Mouse (Mus musculus) CH12.LX (cell line): Measurements from ENCODE around the gene Arid5b. TPM values are rescaled to one million over a fixed set of nuclear protein-coding genes. Genes with fewer than 3 reads are reported as not detected.

ENCODE experiments used
- DNase-seq: peaks from one replicate; pipeline ENCODE4 v3.0.0-alpha.2; 2013; ENCODE audit errors: extremely low read depth
- H3K27ac ChIP-seq: 2 replicates; pipeline ENCODE4 v1.5.1; 2012; ENCODE audit warnings: low read depth, mild to moderate bottlenecking, control low read depth, moderate library complexity; ENCODE audit not compliant: insufficient read depth
- H3K27me3 ChIP-seq: replicated peaks from 2 replicates; pipeline ENCODE3; 2012; ENCODE audit warnings: inconsistent platforms
- H3K36me3 ChIP-seq, 2 experiments: replicated peaks in 1 of 2; 2 replicates each; pipeline versions ENCODE3 to v1.6.1; 2012; ENCODE audit warnings: inconsistent platforms in 1 of 2, low read length in 1 of 2, mild to moderate bottlenecking in 1 of 2, mixed read lengths in 1 of 2, moderate library complexity in 1 of 2; ENCODE audit not compliant: control insufficient read depth in 1 of 2, insufficient read depth in 1 of 2
- H3K4me1 ChIP-seq, 2 experiments: 2 replicates each; pipeline ENCODE4 v1.6.1; 2012; ENCODE audit warnings: inconsistent platforms in 1 of 2, moderate library complexity in 1 of 2; ENCODE audit not compliant: insufficient read depth in 2 of 2, control insufficient read depth in 1 of 2
- H3K4me2 ChIP-seq: 2 replicates; pipeline ENCODE4 v1.6.1; 2012; ENCODE audit warnings: low read depth, mild to moderate bottlenecking, control low read depth; ENCODE audit not compliant: poor library complexity, insufficient read depth, severe bottlenecking
- H3K4me3 ChIP-seq, 3 experiments: fragments of 150-350 bp in 1 of 3; sonication (generic) in 1 of 3; replicated peaks in 1 of 3; 2 replicates each; pipeline versions ENCODE3 to v1.5.1; 2011 to 2012; ENCODE audit warnings: low read depth in 2 of 3, low read length in 2 of 3, mild to moderate bottlenecking in 2 of 3, moderate library complexity in 2 of 3, control low read depth in 1 of 3, improper control_type of control experiment in 1 of 3, inconsistent platforms in 1 of 3, mixed read lengths in 1 of 3; ENCODE audit not compliant: poor library complexity in 1 of 3
- H3K79me2 ChIP-seq: replicated peaks from 2 replicates; pipeline ENCODE4 v1.6.1; 2012; ENCODE audit warnings: mild to moderate bottlenecking, moderate library complexity; ENCODE audit not compliant: control insufficient read depth, poor library complexity, insufficient read depth, severe bottlenecking; ENCODE audit errors: extremely low read depth
- H3K9ac ChIP-seq: 2 replicates; pipeline ENCODE4 v1.6.1; 2012; ENCODE audit warnings: low read depth, mild to moderate bottlenecking, control low read depth, moderate library complexity; ENCODE audit not compliant: insufficient read depth
- H3K9me3 ChIP-seq: replicated peaks from 2 replicates; pipeline ENCODE3; 2012; ENCODE audit warnings: low read length, inconsistent platforms, mixed read lengths
- BHLHE40 ChIP-seq: IDR thresholded peaks from 2 replicates; pipeline ENCODE4 v1.6.1; 2011; ENCODE audit warnings: mild to moderate bottlenecking, low read depth, low read length, improper control_type of control experiment
- CHD1 ChIP-seq: IDR thresholded peaks from 2 replicates; pipeline ENCODE4 v1.6.1; 2012; ENCODE audit warnings: low read depth, low read length, improper control_type of control experiment, inconsistent platforms
- CHD2 ChIP-seq: IDR thresholded peaks from 2 replicates; pipeline ENCODE4 v1.6.1; 2011; ENCODE audit warnings: low read length, improper control_type of control experiment
- E2F4 ChIP-seq: IDR thresholded peaks from 2 replicates; pipeline ENCODE4 v1.6.1; 2011; ENCODE audit warnings: low read depth, low read length, improper control_type of control experiment; ENCODE audit not compliant: insufficient replicate concordance
- ELF1 ChIP-seq: IDR thresholded peaks from 2 replicates; pipeline ENCODE4 v1.6.1; 2014; ENCODE audit warnings: low read depth, mild to moderate bottlenecking, inconsistent platforms, low read length, improper control_type of control experiment
- EP300 ChIP-seq: IDR thresholded peaks from 2 replicates; pipeline ENCODE4 v1.6.1; 2011; ENCODE audit warnings: low read length, improper control_type of control experiment
- HCFC1 ChIP-seq: IDR thresholded peaks from 2 replicates; pipeline ENCODE4 v1.6.1; 2012; ENCODE audit warnings: low read depth, mild to moderate bottlenecking, inconsistent platforms, low read length, improper control_type of control experiment
- IRF4 ChIP-seq: IDR thresholded peaks from 2 replicates; pipeline ENCODE4 v1.6.1; 2014; ENCODE audit warnings: low read depth, mild to moderate bottlenecking, inconsistent platforms, low read length, improper control_type of control experiment
- KAT2A ChIP-seq: IDR thresholded peaks from 2 replicates; pipeline ENCODE4 v1.6.1; 2012; ENCODE audit warnings: low read length, improper control_type of control experiment, inconsistent platforms; ENCODE audit not compliant: insufficient replicate concordance
- MAX ChIP-seq: IDR thresholded peaks from 2 replicates; pipeline ENCODE4 v1.6.1; 2011; ENCODE audit warnings: low read length, improper control_type of control experiment
- MAZ ChIP-seq: IDR thresholded peaks from 2 replicates; pipeline ENCODE4 v1.6.1; 2012; ENCODE audit warnings: low read depth, mild to moderate bottlenecking, inconsistent platforms, low read length, improper control_type of control experiment, moderate library complexity
- MEF2A ChIP-seq: IDR thresholded peaks from 2 replicates; pipeline ENCODE4 v1.6.1; 2014; ENCODE audit warnings: low read depth, mild to moderate bottlenecking, inconsistent platforms, low read length, improper control_type of control experiment, borderline replicate concordance
- MYC ChIP-seq: IDR thresholded peaks from 2 replicates; pipeline ENCODE4 v1.6.1; 2011; ENCODE audit warnings: low read depth, mild to moderate bottlenecking, improper control_type of control experiment, low read length
- NRF1 ChIP-seq: IDR thresholded peaks from 2 replicates; pipeline ENCODE4 v1.6.1; 2014; ENCODE audit warnings: low read depth, mild to moderate bottlenecking, inconsistent platforms, low read length, improper control_type of control experiment, moderate library complexity
- PAX5 ChIP-seq: IDR thresholded peaks from 2 replicates; pipeline ENCODE4 v1.6.1; 2012; ENCODE audit warnings: low read length, inconsistent platforms, mixed read lengths
- RCOR1 ChIP-seq: conservative IDR thresholded peaks from 2 replicates; pipeline ENCODE4 v1.6.1; 2012; ENCODE audit warnings: low read depth, mild to moderate bottlenecking, inconsistent platforms, low read length, improper control_type of control experiment
- SIN3A ChIP-seq: IDR thresholded peaks from 2 replicates; pipeline ENCODE4 v1.6.1; 2012; ENCODE audit warnings: low read length, improper control_type of control experiment, inconsistent platforms
- SMC3 ChIP-seq: IDR thresholded peaks from 2 replicates; pipeline ENCODE4 v1.6.1; 2011; ENCODE audit warnings: low read depth, low read length, improper control_type of control experiment
- TBP ChIP-seq: conservative IDR thresholded peaks from 2 replicates; pipeline ENCODE4 v1.6.1; 2011; ENCODE audit warnings: low read depth, low read length, improper control_type of control experiment
- TCF12 ChIP-seq: IDR thresholded peaks from 2 replicates; pipeline ENCODE4 v1.6.1; 2014; ENCODE audit warnings: low read depth, mild to moderate bottlenecking, inconsistent platforms, low read length, improper control_type of control experiment
- UBTF ChIP-seq: IDR thresholded peaks from 2 replicates; pipeline ENCODE4 v1.6.1; 2012; ENCODE audit warnings: low read depth, mild to moderate bottlenecking, inconsistent platforms, low read length, improper control_type of control experiment, moderate library complexity
- ZC3H11A ChIP-seq: IDR thresholded peaks from 2 replicates; pipeline ENCODE4 v1.6.1; 2012; ENCODE audit warnings: low read depth, mild to moderate bottlenecking, inconsistent platforms, low read length, improper control_type of control experiment
- ZKSCAN1 ChIP-seq: IDR thresholded peaks from 2 replicates; pipeline ENCODE4 v1.6.1; 2012; ENCODE audit warnings: low read depth, inconsistent platforms, low read length, improper control_type of control experiment, borderline replicate concordance
- dilution Hi-C: fragments of 300-500 bp; cut with MboI; formaldehyde crosslinking; loops from 2 replicates; pipeline ENCODE4 v1.14.3; 2020; ENCODE audit warnings: low sequenced_read_pairs; ENCODE audit not compliant: extremely low pct_unique_long_range_greater_than_20kb, extremely low pct_ligation_motif_present
- in situ Hi-C: fragments of 300-500 bp; cut with MboI; formaldehyde crosslinking; loops from 3 replicates; pipeline ENCODE4 v1.14.3; 2019; ENCODE audit warnings: low sequenced_read_pairs, low pct_ligation_motif_present, low pct_unique_long_range_greater_than_20kb, mixed read lengths
- polyA plus RNA-seq: library from polyadenylated mRNA; unstranded; fragments of >175 nt; gene quantifications from 2 replicates; pipeline ENCODE4 v1.2.1, GENCODE M21; 2012; ENCODE audit warnings: low read depth; ENCODE audit not compliant: insufficient read length
- total RNA-seq, 2 experiments: library from RNA; depleted of rRNA; stranded (reverse); fragments of 300-350 nt in 1 of 2; fragments of >200 nt in 1 of 2; gene quantifications; 2 replicates each; pipeline ENCODE4 v1.2.3; 2012 to 2014

The Arid5b gene
- total and polyA plus RNA-seq, 3 experiments, result 1.1 to 2.6 (median 1.8) TPM

DNA sequence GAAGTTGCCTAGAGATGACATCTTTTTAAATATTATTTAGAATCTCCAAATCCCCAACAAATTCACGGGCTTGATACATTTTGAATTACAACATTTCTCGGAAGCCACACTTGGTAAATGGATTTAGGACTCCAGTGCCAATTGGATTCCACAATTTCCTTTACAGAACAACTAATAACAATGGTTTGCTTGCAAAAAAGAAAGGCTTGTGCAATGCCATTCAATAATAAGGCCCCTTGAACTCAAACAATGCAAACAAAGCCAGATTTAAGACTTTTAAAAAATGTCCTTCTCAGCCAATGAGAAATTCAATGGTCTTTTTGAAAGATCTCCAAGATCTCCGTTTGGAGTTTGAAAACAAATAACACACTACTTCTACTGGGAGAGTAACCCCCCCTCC lies 185.0 kb downstream of the Arid5b start:
- no peak for TF ChIP-seq KAT2A
- no peak for TF ChIP-seq ZC3H11A
- TF ChIP-seq EP300, result no peak
- no peak for TF ChIP-seq PAX5
- TF ChIP-seq SIN3A, result no peak
- TF ChIP-seq MYC, result no peak
- TF ChIP-seq UBTF, result no peak
- no peak for TF ChIP-seq MEF2A
- TF ChIP-seq E2F4, result no peak
- no peak for TF ChIP-seq CHD1
- no peak for TF ChIP-seq MAX
- no peak for TF ChIP-seq SMC3
- TF ChIP-seq ZKSCAN1, result no peak
- no peak for TF ChIP-seq HCFC1
- TF ChIP-seq TBP, result no peak
- TF ChIP-seq IRF4, result no peak
- TF ChIP-seq CHD2, result no peak
- TF ChIP-seq TCF12, result no peak
- TF ChIP-seq NRF1, result no peak
- Histone ChIP-seq H3K4me3 (no peak overlapping the region), H3K27ac (no peak overlapping the region), H3K9ac (no peak overlapping the region), H3K9me3 (no peaks in the 10 kb centered on the region), H3K36me3 (peaks cover 20 to 35% of the 10 kb centered on the region in 2 experiments), H3K4me1 (no peaks in the 10 kb centered on the region), H3K79me2 (no peaks in the 10 kb centered on the region), H3K27me3 (no peaks in the 10 kb centered on the region), H3K4me2 (no peak overlapping the region)
- dilution Hi-C loops, result no loop called here
- DNase-seq, result no peak
- in situ Hi-C loops, result no loop called here

DNA sequence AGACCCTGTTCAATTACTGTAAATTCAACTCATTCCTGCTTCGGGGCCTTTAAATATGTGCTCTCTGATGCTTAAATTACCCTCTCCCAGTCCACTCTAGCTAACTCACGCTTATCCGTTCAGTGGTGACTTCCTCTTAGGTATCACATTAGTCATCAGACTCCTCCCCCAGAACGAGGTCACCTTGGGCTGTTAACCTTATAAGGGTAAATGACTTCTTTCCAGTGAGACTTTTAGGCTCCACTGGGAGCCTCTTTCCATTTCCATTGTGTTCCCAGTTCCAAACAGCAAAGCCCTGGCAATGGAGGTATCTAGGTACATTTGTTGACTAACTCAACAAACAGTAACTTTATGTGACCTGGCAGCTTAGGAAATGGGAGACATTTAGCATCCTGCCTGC lies 186.7 kb downstream of the Arid5b start:
- Histone ChIP-seq H3K4me1 (no peaks in the 10 kb centered on the region), H3K36me3 (peaks cover 8 to 19% of the 10 kb centered on the region in 2 experiments), H3K27me3 (no peaks in the 10 kb centered on the region), H3K4me2 (no peak overlapping the region), H3K79me2 (no peaks in the 10 kb centered on the region), H3K4me3 (no peak overlapping the region), H3K9me3 (no peaks in the 10 kb centered on the region)
- no peak for DNase-seq
- in situ Hi-C loops, result no loop called here
- no peak for TF ChIP-seq ELF1
- TF ChIP-seq RCOR1, result no peak
- TF ChIP-seq MAZ, result no peak
- TF ChIP-seq ZC3H11A, result no peak
- TF ChIP-seq BHLHE40, result no peak
- TF ChIP-seq, all 38 proteins: peak for 0
- dilution Hi-C loops, result no loop called here
- no peak overlapping the region for H3K9ac ChIP-seq
- H3K27ac ChIP-seq, result no peak overlapping the region
